Mouse (Mus musculus): ENCODE measurements around the gene Dgka. TPM values are rescaled to one million over a fixed set of nuclear protein-coding genes. Genes with fewer than 3 reads are reported as not detected.

The Dgka gene
- total RNA-seq, 4 experiments from 2014 or later: 11.3 to 15.4 (median 13.9) TPM

GRCm38 (mm10) chr10:128673763-128674468 lies 70.7 kb downstream of the Dgka start, which contains the start of gene Suox:
TSS of gene Suox (minus strand) at chr10:128674073.
- peak; percentile 76 to 78 for DNase-seq (ENCODE audit: low spot score in 2 of 2)

GRCm38 (mm10) chr10:128671148-128671547 lies 73.5 kb downstream of the Dgka start:
- no peak for DNase-seq (ENCODE audit: low spot score in 2 of 2)

Other genes with a start within 250 kb of the Dgka start
- 10 to 100 TPM; 18.4 to 23.6 (median 22.6) TPM for gene Myl6b, start 246.2 kb downstream of the Dgka start, total RNA-seq (2022)
- gene Esyt1, start 219.0 kb downstream of the Dgka start, total RNA-seq (2022): 10 to 100 TPM in 2 of 4 experiments, 1 to 10 TPM in 2; 7.0 to 11.5 (median 9.3) TPM
- 10 to 100 TPM; 12.7 to 17.0 (median 15.2) TPM for gene Zc3h10, start 197.1 kb downstream of the Dgka start, total RNA-seq (2022)
- gene Rpl41, start 195.6 kb downstream of the Dgka start, total RNA-seq (2022): 1,000 to 10,000 TPM; 1,259 to 1,817 (median 1,529) TPM
- gene Pa2g4, start 178.9 kb downstream of the Dgka start, total RNA-seq (2022): 10 to 100 TPM; 58.7 to 62.0 (median 59.0) TPM
- gene Erbb3, start 155.2 kb downstream of the Dgka start, total RNA-seq (2022): 1 to 10 TPM; 6.8 to 8.4 (median 8.1) TPM
- 100 to 1,000 TPM; 141 to 325 (median 239) TPM for gene Rps26, start 118.1 kb downstream of the Dgka start, total RNA-seq (2022)
- 10 to 100 TPM; 15.5 to 19.8 (median 16.2) TPM for gene Ikzf4, start 98.9 kb downstream of the Dgka start, total RNA-seq (2022)
- gene Suox, start 70.8 kb downstream of the Dgka start, total RNA-seq (2022): 10 to 100 TPM; 12.0 to 16.6 (median 14.3) TPM
- gene Rab5b, start 48.6 kb downstream of the Dgka start, total RNA-seq (2022): 100 to 1,000 TPM; 132 to 151 (median 135) TPM
- 1 to 10 TPM in 3 of 4 experiments, under 1 TPM in 1; 0.62 to 2.4 (median 1.1) TPM for gene Pmel, start 40.7 kb downstream of the Dgka start, total RNA-seq (2022)
- 1 to 10 TPM; 2.5 to 4.3 (median 3.4) TPM for gene Cdk2, start 39.8 kb downstream of the Dgka start, total RNA-seq (2022)
- gene Pym1, start 3.0 kb upstream of the Dgka start, total RNA-seq (2022): 10 to 100 TPM; 19.6 to 27.3 (median 25.7) TPM
- 1 to 10 TPM in 2 of 4 experiments, under 1 TPM in 2; 0.64 to 3.3 (median 1.5) TPM for gene Mmp19, start 46.1 kb upstream of the Dgka start, total RNA-seq (2022)
- gene Dnajc14, start 59.2 kb upstream of the Dgka start, total RNA-seq (2022): 10 to 100 TPM; 60.8 to 71.5 (median 65.6) TPM
- gene Tmem198b, start 59.5 kb upstream of the Dgka start, total RNA-seq (2022): 10 to 100 TPM in 3 of 4 experiments, 1 to 10 TPM in 1; 9.5 to 13.9 (median 11.6) TPM
- 10 to 100 TPM; 32.7 to 41.2 (median 35.1) TPM for gene Sarnp, start 72.5 kb upstream of the Dgka start, total RNA-seq (2022)
- gene Ormdl2, start 76.8 kb upstream of the Dgka start, total RNA-seq (2022): 10 to 100 TPM in 1 of 4 experiments, 1 to 10 TPM in 3; 8.9 to 10.5 (median 9.6) TPM
- gene Gdf11, start 146.9 kb upstream of the Dgka start, total RNA-seq (2022): 10 to 100 TPM; 19.9 to 22.7 (median 22.3) TPM
- 100 to 1,000 TPM in 2 of 4 experiments, 10 to 100 TPM in 2; 76.9 to 199 (median 126) TPM for gene Cd63, start 156.1 kb upstream of the Dgka start, total RNA-seq (2022)
- gene Rdh5, start 178.0 kb upstream of the Dgka start, total RNA-seq (2022): 1 to 10 TPM; 4.5 to 7.8 (median 7.2) TPM
- gene Bloc1s1, start 179.2 kb upstream of the Dgka start, total RNA-seq (2022): 100 to 1,000 TPM in 2 of 4 experiments, 10 to 100 TPM in 2; 69.0 to 104 (median 90.6) TPM
- gene Itga7, start 189.0 kb upstream of the Dgka start, total RNA-seq (2022): 10 to 100 TPM; 29.5 to 35.4 (median 31.6) TPM
- gene Mettl7b, start 216.1 kb upstream of the Dgka start, total RNA-seq (2022): not detected
- not detected for gene Olfr9, start 244.6 kb upstream of the Dgka start, total RNA-seq (2022)

All from layer of hippocampus, adult 8-10 months (tissue).